Mouse (Mus musculus) cortical plate, adult 2 months (tissue): ENCODE measurements around the gene Polr2m. TPM values are rescaled to one million over a fixed set of nuclear protein-coding genes. Genes with fewer than 3 reads are reported as not detected.

Experiments
- H3K27ac ChIP-seq: fragments of 200-500 bp; 2 replicates; pipeline ENCODE4 v1.5.1; 2012; ENCODE audit warnings: low read length, control low read depth, inconsistent platforms; ENCODE audit not compliant: insufficient read depth
- H3K4me1 ChIP-seq: fragments of 200-500 bp; 2 replicates; pipeline ENCODE4 v1.6.1; 2011; ENCODE audit warnings: low read length; ENCODE audit not compliant: control insufficient read depth, insufficient read depth
- H3K4me3 ChIP-seq: fragments of 200-500 bp; 2 replicates; pipeline ENCODE4 v1.5.1; 2011; ENCODE audit warnings: mild to moderate bottlenecking, low read length, control low read depth; ENCODE audit not compliant: insufficient read depth
- CTCF ChIP-seq: fragments of 200-500 bp; IDR thresholded peaks from 2 replicates; pipeline ENCODE4 v1.5.1; 2011; ENCODE audit warnings: mild to moderate bottlenecking, control low read depth, low read length; ENCODE audit not compliant: insufficient read depth; ENCODE audit errors: extremely low read depth
- POLR2A ChIP-seq: fragments of 200-500 bp; IDR thresholded peaks from 2 replicates; pipeline ENCODE4 v1.6.1; 2011; ENCODE audit warnings: mild to moderate bottlenecking, low read length, control low read depth; ENCODE audit not compliant: insufficient read depth; ENCODE audit errors: extremely low read depth
- polyA plus RNA-seq: library from polyadenylated mRNA; depleted of rRNA; stranded (reverse); fragments of >200 nt; gene quantifications from 2 replicates; pipeline ENCODE4 v1.2.3, GENCODE M21; 2012; rRNA removed

Polr2m gene
- polyA plus RNA-seq = 305 and 309 TPM in 2 replicates

DNA sequence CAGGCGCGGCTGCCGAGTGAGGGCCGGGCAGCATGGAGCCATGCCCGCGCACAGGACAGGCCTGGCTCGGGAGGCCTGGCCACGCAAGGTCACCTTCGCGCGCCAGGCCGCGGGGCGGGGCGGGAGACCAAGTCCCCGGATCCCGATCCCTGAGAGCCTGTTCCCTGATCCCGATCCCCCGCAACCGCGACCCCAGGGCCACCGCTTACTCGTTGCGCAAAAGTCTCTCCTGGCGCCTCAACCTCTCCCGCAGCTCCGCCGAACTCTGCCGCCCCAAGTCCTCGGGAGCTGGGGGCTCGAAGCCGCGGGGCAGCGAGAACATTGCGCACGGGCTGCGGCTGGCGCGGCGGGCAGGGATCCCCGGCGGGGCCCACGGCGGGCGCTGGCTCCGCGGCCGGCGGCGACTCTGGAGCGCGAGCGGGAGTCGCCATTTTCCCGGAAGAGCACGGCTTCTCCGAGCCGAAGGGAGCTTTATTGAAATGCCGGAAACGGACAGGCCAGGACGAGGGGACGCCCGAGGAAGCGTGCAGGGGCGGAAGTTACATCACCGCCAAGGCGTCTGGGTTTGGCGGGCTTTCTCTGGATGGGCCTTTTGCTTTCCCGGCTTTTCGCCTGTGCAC, at the start of gene Polr2m:
Gene Polr2m, minus strand, starts transcription at position 461 of the 620 bp plus-strand sequence.
- Histone ChIP-seq H3K4me1 (no peaks in the 10 kb centered on the region; the same call in 1 of the 2 replicates), H3K4me3 (peak within 1 kb of the TSS; percentile 80), H3K27ac (peak within 1 kb of the TSS; percentile 97)
- peak; percentile 76 for TF ChIP-seq POLR2A
- no peak for TF ChIP-seq CTCF

DNA sequence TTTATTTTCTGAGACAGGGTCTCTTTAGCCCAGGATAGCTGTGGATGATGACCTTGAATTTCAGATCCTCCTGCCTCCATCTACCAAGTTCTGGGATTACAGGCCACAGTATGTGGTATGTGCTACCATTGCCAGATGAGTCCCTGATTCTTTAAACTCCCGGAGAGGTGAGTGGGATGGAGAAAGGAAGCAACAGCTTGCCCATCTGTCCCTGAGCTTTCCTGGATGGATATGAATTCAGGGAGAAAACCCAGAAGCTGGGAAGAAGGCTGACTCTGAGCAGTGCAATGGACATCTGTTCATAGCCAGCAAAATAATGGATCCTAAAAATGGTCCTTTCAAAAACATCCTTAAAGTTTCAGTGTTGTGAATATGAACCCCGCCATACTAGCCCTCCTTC, 49.3 kb upstream of the Polr2m start:
- Histone ChIP-seq H3K4me1 (no peaks in the 10 kb centered on the region; the same call in 1 of the 2 replicates), H3K27ac (no peak overlapping the region), H3K4me3 (no peak overlapping the region)
- TF ChIP-seq POLR2A (no peak), CTCF (no peak)

- Histone ChIP-seq H3K4me3 (no peak overlapping the region), H3K27ac (no peak overlapping the region)
Observed at GRCm38 (mm10) chr9:71529960-71530359, 44.2 kb upstream of the Polr2m start.

GRCm38 (mm10) chr9:71527438-71527837, 41.7 kb upstream of the Polr2m start:
- Histone ChIP-seq H3K4me3 (no peak overlapping the region), H3K4me1 (no peaks in the 10 kb centered on the region), H3K27ac (no peak overlapping the region)
- TF ChIP-seq CTCF (no peak), POLR2A (no peak)

More at GRCm38 (mm10) chr9:71529960-71530359, 44.2 kb upstream of the Polr2m start:
- no peak for TF ChIP-seq CTCF
- no peak for TF ChIP-seq POLR2A
- no peaks in the 10 kb centered on the region; the same call in 1 of the 2 replicates for H3K4me1 ChIP-seq

- H3K4me3 ChIP-seq = no peak overlapping the region
- H3K27ac ChIP-seq = no peak overlapping the region
- TF ChIP-seq POLR2A (no peak), CTCF (no peak)
- no peaks in the 10 kb centered on the region for H3K4me1 ChIP-seq
Observed at GRCm38 (mm10) chr9:71523901-71524300, 38.2 kb upstream of the Polr2m start.

- H3K4me1 ChIP-seq = no peaks in the 10 kb centered on the region
- TF ChIP-seq POLR2A (no peak), CTCF (no peak)
Observed at GRCm38 (mm10) chr9:71519836-71520235, 34.1 kb upstream of the Polr2m start.

GRCm38 (mm10) chr9:71517487-71517886, 31.8 kb upstream of the Polr2m start:
- no peaks in the 10 kb centered on the region for H3K4me1 ChIP-seq
- no peak overlapping the region for H3K27ac ChIP-seq
- no peak overlapping the region for H3K4me3 ChIP-seq
- TF ChIP-seq CTCF (no peak), POLR2A (no peak)

More at GRCm38 (mm10) chr9:71519836-71520235, 34.1 kb upstream of the Polr2m start:
- H3K4me3 ChIP-seq = no peak overlapping the region
- H3K27ac ChIP-seq = no peak overlapping the region

DNA sequence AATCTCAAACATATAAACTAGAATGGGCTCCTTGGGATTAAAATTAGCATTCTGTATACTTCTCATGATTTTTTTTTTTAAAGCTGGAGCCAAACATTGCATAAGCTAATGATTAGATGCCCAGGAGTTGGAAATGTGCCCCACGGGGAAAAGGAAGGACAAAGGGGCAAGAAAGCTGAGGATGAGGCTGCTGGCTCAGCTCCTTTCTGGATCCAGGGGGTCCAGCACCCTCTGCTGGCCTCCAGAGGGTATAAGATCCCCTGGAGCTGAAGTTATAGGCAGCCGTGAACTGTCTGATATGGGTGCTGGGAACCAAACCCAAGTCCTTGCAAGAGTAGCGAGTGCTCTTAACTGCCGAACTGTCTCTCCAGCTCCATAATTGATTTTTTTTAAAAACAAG, 30.1 kb upstream of the Polr2m start:
- no peak overlapping the region for H3K4me3 ChIP-seq
- TF ChIP-seq CTCF (no peak), POLR2A (no peak)
- no peaks in the 10 kb centered on the region for H3K4me1 ChIP-seq
- H3K27ac ChIP-seq = no peak overlapping the region

DNA sequence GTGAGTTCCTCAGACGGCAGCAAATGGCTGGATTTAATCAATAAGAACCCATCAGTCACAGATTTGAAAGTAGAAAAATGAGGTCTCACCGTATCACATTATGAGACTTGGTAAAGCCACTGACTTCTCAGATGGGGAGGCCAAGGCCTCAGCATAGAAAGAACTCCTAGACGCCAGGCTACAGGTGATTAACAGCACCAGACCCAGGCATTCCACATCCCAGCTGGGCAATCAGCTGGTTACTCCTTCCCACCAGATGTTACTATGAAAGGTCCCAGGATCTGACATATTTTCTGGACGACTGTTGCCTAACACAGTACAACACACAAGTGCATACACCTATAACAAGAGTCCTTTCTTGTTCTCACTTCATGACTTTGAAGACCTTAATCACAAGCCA, 27.8 kb upstream of the Polr2m start:
- no peaks in the 10 kb centered on the region for H3K4me1 ChIP-seq
- TF ChIP-seq CTCF (no peak), POLR2A (no peak)
- H3K27ac ChIP-seq = no peak overlapping the region
- no peak overlapping the region for H3K4me3 ChIP-seq

- TF ChIP-seq CTCF = no peak
- no peak for TF ChIP-seq POLR2A
Observed at GRCm38 (mm10) chr9:71512899-71513298, 27.2 kb upstream of the Polr2m start.

More at GRCm38 (mm10) chr9:71512899-71513298, 27.2 kb upstream of the Polr2m start:
- H3K4me3 ChIP-seq = no peak overlapping the region
- H3K27ac ChIP-seq = no peak overlapping the region
- no peaks in the 10 kb centered on the region for H3K4me1 ChIP-seq
